Mouse (Mus musculus) midbrain, embryonic 13.5 days (tissue): Measurements from ENCODE around the gene Sfxn3. TPM values are rescaled to one million over a fixed set of nuclear protein-coding genes. Genes with fewer than 3 reads are reported as not detected.

Experiments
- ATAC-seq: fragments of 200-750 bp; cut with Nextera tagmentation; 2 replicates; pipeline ENCODE4 v1.8.0; 2017; ENCODE audit warnings: mild to moderate bottlenecking, moderate TSS enrichment, moderate library complexity
- H3K27ac ChIP-seq: fragments of 300-500 bp; sonication (generic); 2 replicates; pipeline ENCODE4 v1.5.1; 2015; ENCODE audit warnings: inconsistent platforms, mild to moderate bottlenecking, moderate library complexity
- H3K27me3 ChIP-seq: fragments of 300-500 bp; sonication (generic); 2 replicates; pipeline ENCODE4 v1.6.1; 2015; ENCODE audit warnings: mild to moderate bottlenecking, inconsistent platforms
- H3K36me3 ChIP-seq: fragments of 300-500 bp; sonication (generic); 2 replicates; pipeline ENCODE4 v1.6.1; 2015; ENCODE audit warnings: mild to moderate bottlenecking, inconsistent platforms
- H3K4me1 ChIP-seq: fragments of 300-500 bp; sonication (generic); replicated peaks from 2 replicates; pipeline ENCODE4 v1.6.1; 2015; ENCODE audit warnings: inconsistent platforms
- H3K4me2 ChIP-seq: fragments of 300-500 bp; sonication (generic); replicated peaks from 2 replicates; pipeline ENCODE4 v1.6.1; 2015; ENCODE audit warnings: moderate library complexity, mild to moderate bottlenecking, inconsistent platforms
- H3K4me3 ChIP-seq: fragments of 300-500 bp; sonication (generic); replicated peaks from 2 replicates; pipeline ENCODE4 v1.5.1; 2015; ENCODE audit warnings: mild to moderate bottlenecking, inconsistent platforms
- H3K9ac ChIP-seq: fragments of 300-500 bp; sonication (generic); replicated peaks from 2 replicates; pipeline ENCODE4 v1.6.1; 2015; ENCODE audit warnings: mild to moderate bottlenecking, inconsistent platforms
- H3K9me3 ChIP-seq: fragments of 300-500 bp; sonication (generic); 2 replicates; pipeline ENCODE4 v1.6.1; 2016; ENCODE audit warnings: mild to moderate bottlenecking, inconsistent platforms
- WGBS: fragments of 180-500 bp; shearing (Covaris S2); methylation state at CpG from one replicate; pipeline ENCODE4 v1.1.7; 2015; 5-methylcytosine and 5-hydroxymethylcytosine counted together
- polyA plus RNA-seq: library from polyadenylated mRNA; unstranded; fragments of >200 nt; fragmentation: Nextera tagmentation; extraction: Ambion mirVana; gene quantifications from 2 replicates; pipeline ENCODE4 v1.2.1, GENCODE M21; 2015

Gene Sfxn3
- polyA plus RNA-seq, 1 experiment from 2014 or later, result 58.1 TPM

- no peak; the same call in 1 of the 2 replicates for ATAC-seq
- no peak overlapping the region for H3K4me2 ChIP-seq
Measured at GRCm38 (mm10) chr19:45023993-45024392, 23.3 kb upstream of the Sfxn3 start.

GRCm38 (mm10) chr19:45024775-45025174 is 22.5 kb upstream of the Sfxn3 start:
- H3K27me3 ChIP-seq, result no peaks in the 10 kb centered on the region

More at GRCm38 (mm10) chr19:45023993-45024392, 23.3 kb upstream of the Sfxn3 start:
- H3K4me1 ChIP-seq, result peaks cover 35% of the 10 kb centered on the region
- 89% methylated on average over 11 of the region's 11 CpGs for WGBS
- H3K9me3 ChIP-seq, result no peaks in the 10 kb centered on the region
- no peak overlapping the region for H3K4me3 ChIP-seq
- H3K9ac ChIP-seq, result no peak overlapping the region
- H3K27me3 ChIP-seq, result no peaks in the 10 kb centered on the region
- H3K36me3 ChIP-seq, result peaks cover 68% of the 10 kb centered on the region
- H3K27ac ChIP-seq, result no peak overlapping the region

GRCm38 (mm10) chr19:45025937-45026568 is 21.2 kb upstream of the Sfxn3 start:
- Histone ChIP-seq H3K4me1 (peaks cover 21% of the 10 kb centered on the region), H3K4me3 (no peak overlapping the region), H3K4me2 (no peak overlapping the region), H3K27ac (no peak overlapping the region), H3K36me3 (peaks cover 68% of the 10 kb centered on the region), H3K9ac (no peak overlapping the region), H3K9me3 (no peaks in the 10 kb centered on the region), H3K27me3 (no peaks in the 10 kb centered on the region)
- ATAC-seq, result no peak
- WGBS, result 94% methylated on average over 37 of the region's 37 CpGs

More at GRCm38 (mm10) chr19:45024775-45025174, 22.5 kb upstream of the Sfxn3 start:
- WGBS, result 91% methylated on average over 20 of the region's 20 CpGs
- no peak overlapping the region for H3K4me3 ChIP-seq
- H3K9me3 ChIP-seq, result no peaks in the 10 kb centered on the region
- no peak overlapping the region for H3K4me2 ChIP-seq
- peaks cover 27% of the 10 kb centered on the region for H3K4me1 ChIP-seq
- no peak overlapping the region for H3K27ac ChIP-seq
- no peak overlapping the region for H3K9ac ChIP-seq
- ATAC-seq, result no peak
- H3K36me3 ChIP-seq, result peaks cover 68% of the 10 kb centered on the region

GRCm38 (mm10) chr19:45026958-45027670 is 20.2 kb upstream of the Sfxn3 start:
- H3K27me3 ChIP-seq, result no peaks in the 10 kb centered on the region
- H3K36me3 ChIP-seq, result peaks cover 61% of the 10 kb centered on the region
- H3K4me1 ChIP-seq, result peaks cover 13% of the 10 kb centered on the region; the same call in 1 of the 2 replicates
- H3K27ac ChIP-seq, result no peak overlapping the region
- 86% methylated on average over 6 of the region's 6 CpGs for WGBS
- H3K9ac ChIP-seq, result no peak overlapping the region
- no peak overlapping the region for H3K4me3 ChIP-seq
- no peak for ATAC-seq
- H3K9me3 ChIP-seq, result no peaks in the 10 kb centered on the region
- H3K4me2 ChIP-seq, result no peak overlapping the region

GRCm38 (mm10) chr19:45027848-45028247 is 19.5 kb upstream of the Sfxn3 start:
- H3K36me3 ChIP-seq, result peaks cover 56% of the 10 kb centered on the region
- no peak overlapping the region for H3K4me2 ChIP-seq
- H3K27me3 ChIP-seq, result no peaks in the 10 kb centered on the region
- H3K9me3 ChIP-seq, result no peaks in the 10 kb centered on the region
- no peak for ATAC-seq
- 75% methylated on average over 6 of the region's 6 CpGs for WGBS
- H3K4me1 ChIP-seq, result peaks cover 14% of the 10 kb centered on the region; the same call in 1 of the 2 replicates
- H3K9ac ChIP-seq, result no peak overlapping the region
- no peak overlapping the region for H3K4me3 ChIP-seq
- no peak overlapping the region for H3K27ac ChIP-seq

GRCm38 (mm10) chr19:45028746-45029145 is 18.6 kb upstream of the Sfxn3 start:
- Histone ChIP-seq H3K9ac (no peak overlapping the region), H3K36me3 (peaks cover 50% of the 10 kb centered on the region), H3K4me3 (no peak overlapping the region), H3K4me1 (peaks cover 15% of the 10 kb centered on the region; the same call in 1 of the 2 replicates), H3K9me3 (no peaks in the 10 kb centered on the region), H3K27me3 (no peaks in the 10 kb centered on the region), H3K4me2 (no peak overlapping the region), H3K27ac (no peak overlapping the region)
- no peak for ATAC-seq
- WGBS, result 68% methylated on average over 19 of the region's 19 CpGs

GRCm38 (mm10) chr19:45029571-45029970 is 17.7 kb upstream of the Sfxn3 start:
- Histone ChIP-seq H3K4me3 (no peak overlapping the region), H3K4me1 (peaks cover 18% of the 10 kb centered on the region; the same call in 1 of the 2 replicates), H3K4me2 (no peak overlapping the region), H3K9ac (no peak overlapping the region), H3K9me3 (no peaks in the 10 kb centered on the region), H3K27ac (no peak overlapping the region), H3K36me3 (peaks cover 44% of the 10 kb centered on the region), H3K27me3 (no peaks in the 10 kb centered on the region)
- 56% methylated on average over 9 of the region's 9 CpGs for WGBS
- ATAC-seq, result no peak

GRCm38 (mm10) chr19:45030111-45030510 is 17.2 kb upstream of the Sfxn3 start:
- no peak overlapping the region for H3K4me2 ChIP-seq
- no peak overlapping the region for H3K9ac ChIP-seq
- peaks cover 18% of the 10 kb centered on the region; the same call in 1 of the 2 replicates for H3K4me1 ChIP-seq
- H3K9me3 ChIP-seq, result no peaks in the 10 kb centered on the region
- H3K27ac ChIP-seq, result no peak overlapping the region
- H3K27me3 ChIP-seq, result no peaks in the 10 kb centered on the region
- no peak overlapping the region for H3K4me3 ChIP-seq
- 31% methylated on average over 8 of the region's 8 CpGs for WGBS
- peaks cover 38% of the 10 kb centered on the region for H3K36me3 ChIP-seq
- ATAC-seq, result peak; percentile 43; the same call in 1 of the 2 replicates

- H3K4me1 ChIP-seq, result peaks cover 18% of the 10 kb centered on the region; the same call in 1 of the 2 replicates
- ATAC-seq, result 0 out of 2 replicates have a peak, but pooled peaks have one; percentile 57
- 39% methylated on average over 20 of the region's 20 CpGs for WGBS
- no peaks in the 10 kb centered on the region for H3K9me3 ChIP-seq
- H3K27me3 ChIP-seq, result no peaks in the 10 kb centered on the region
- H3K4me2 ChIP-seq, result peak overlapping the region; percentile 27
- H3K36me3 ChIP-seq, result peaks cover 29% of the 10 kb centered on the region
- no peak overlapping the region for H3K27ac ChIP-seq
- no peak overlapping the region for H3K4me3 ChIP-seq
- no peak overlapping the region for H3K9ac ChIP-seq
Measured at GRCm38 (mm10) chr19:45030746-45031693, 16.3 kb upstream of the Sfxn3 start.

GRCm38 (mm10) chr19:45031780-45032179 is 15.5 kb upstream of the Sfxn3 start:
- peak; percentile 22; the same call in 1 of the 2 replicates for ATAC-seq
- Histone ChIP-seq H3K9me3 (no peaks in the 10 kb centered on the region), H3K27ac (no peak overlapping the region), H3K4me1 (peaks cover 18% of the 10 kb centered on the region; the same call in 1 of the 2 replicates), H3K9ac (no peak overlapping the region), H3K4me3 (no peak overlapping the region), H3K27me3 (no peaks in the 10 kb centered on the region), H3K4me2 (no peak overlapping the region), H3K36me3 (peaks cover 22% of the 10 kb centered on the region)
- 18% methylated on average over 4 of the region's 4 CpGs for WGBS

- Histone ChIP-seq H3K4me2 (no peak overlapping the region), H3K36me3 (peaks cover 12% of the 10 kb centered on the region), H3K27me3 (no peaks in the 10 kb centered on the region), H3K4me1 (peaks cover 17% of the 10 kb centered on the region; the same call in 1 of the 2 replicates), H3K9me3 (no peaks in the 10 kb centered on the region), H3K27ac (no peak overlapping the region), H3K4me3 (no peak overlapping the region), H3K9ac (no peak overlapping the region; the same call in 1 of the 2 replicates)
- WGBS, result 50% methylated on average over 17 of the region's 17 CpGs
- no peak for ATAC-seq
Measured at GRCm38 (mm10) chr19:45032570-45033332, 14.6 kb upstream of the Sfxn3 start.
